Mouse (Mus musculus): Measurements from ENCODE around the gene D930020B18Rik. TPM values are rescaled to one million over a fixed set of nuclear protein-coding genes. Genes with fewer than 3 reads are reported as not detected.

The D930020B18Rik gene
- polyA plus RNA-seq (2015; fragmentation: Nextera tagmentation; extraction: Ambion mirVana) = 0.21 and 0.23 TPM in 2 replicates

- WGBS = under 1% methylated on average over 68 of the region's 69 CpGs
- Histone ChIP-seq H3K27me3 (ENCODE audit: insufficient read depth, low read length) (peaks cover 5% of the 10 kb centered on the region), H3K27ac (no peak within 1 kb of the TSS), H3K36me3 (ENCODE audit: insufficient read depth, low read length) (no peaks in the 10 kb centered on the region), H3K4me2 (ENCODE audit: low read length) (peak within 1 kb of the TSS; percentile 98), H3K9ac (ENCODE audit: low read depth, low read length) (peak within 1 kb of the TSS; percentile 50), H3K4me1 (replicated peaks; ENCODE audit: insufficient read depth, low read length) (no peaks in the 10 kb centered on the region), H3K9me3 (replicated peaks; ENCODE audit: low read length) (no peaks in the 10 kb centered on the region), H3K4me3 (replicated peaks; ENCODE audit: low read depth, low read length) (peak within 1 kb of the TSS; percentile 52)
- DNase-seq (ENCODE audit: low spot score) (peak; percentile 28), ATAC-seq (replicated peaks; ENCODE audit: low FRiP score, low read depth) (peak; percentile 46; the same call in 1 of the 2 replicates)
- TF ChIP-seq CTCF (IDR thresholded peaks at IDR 0.05; ENCODE audit: low read depth) = no peak
Observed at GRCm38 (mm10) chr10:121641272-121642053, at the start of gene D930020B18Rik. D930020B18Rik (plus strand) TSS chr10:121641588.

- Histone ChIP-seq H3K4me1 (replicated peaks; ENCODE audit: insufficient read depth, low read length) (no peaks in the 10 kb centered on the region), H3K27me3 (ENCODE audit: insufficient read depth, low read length) (no peaks in the 10 kb centered on the region), H3K4me2 (ENCODE audit: low read length) (no peak overlapping the region), H3K4me3 (replicated peaks; ENCODE audit: low read depth, low read length) (no peak overlapping the region), H3K27ac (no peak overlapping the region), H3K9ac (ENCODE audit: low read depth, low read length) (no peak overlapping the region), H3K36me3 (ENCODE audit: insufficient read depth, low read length) (peaks cover 57% of the 10 kb centered on the region), H3K9me3 (replicated peaks; ENCODE audit: low read length) (no peaks in the 10 kb centered on the region)
- no peak for DNase-seq (ENCODE audit: low spot score)
- WGBS = 73% methylated on average over 9 of the region's 9 CpGs
- no peak for TF ChIP-seq CTCF (IDR thresholded peaks at IDR 0.05; ENCODE audit: low read depth)
- ATAC-seq (replicated peaks; ENCODE audit: low FRiP score, low read depth) = no peak
Observed at GRCm38 (mm10) chr10:121596580-121596979, 44.8 kb upstream of the D930020B18Rik start.

DNA sequence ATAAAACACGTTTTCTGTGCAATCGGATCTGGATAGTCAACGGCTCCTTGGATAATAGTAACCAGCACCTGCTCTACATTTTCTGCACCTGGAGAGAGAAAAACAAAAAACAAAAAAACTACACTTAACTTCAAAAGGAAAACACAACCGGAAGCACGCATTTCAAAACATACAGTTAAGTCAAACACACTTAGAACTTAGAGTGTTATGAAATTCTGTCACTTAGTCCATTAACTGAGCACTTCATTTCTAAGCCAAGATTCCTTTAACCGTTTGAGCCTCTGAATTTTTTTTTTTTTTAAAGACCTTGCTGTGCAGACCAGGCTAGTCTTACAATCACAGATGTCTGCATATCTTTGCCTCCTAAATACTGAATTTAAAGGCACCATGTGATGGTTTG is 40.1 kb upstream of the D930020B18Rik start:
- Histone ChIP-seq H3K4me1 (replicated peaks; ENCODE audit: insufficient read depth, low read length) (no peaks in the 10 kb centered on the region), H3K27ac (no peak overlapping the region), H3K4me3 (replicated peaks; ENCODE audit: low read depth, low read length) (no peak overlapping the region), H3K27me3 (ENCODE audit: insufficient read depth, low read length) (no peaks in the 10 kb centered on the region), H3K9me3 (replicated peaks; ENCODE audit: low read length) (no peaks in the 10 kb centered on the region), H3K4me2 (ENCODE audit: low read length) (no peak overlapping the region), H3K9ac (ENCODE audit: low read depth, low read length) (no peak overlapping the region), H3K36me3 (ENCODE audit: insufficient read depth, low read length) (peaks cover 71% of the 10 kb centered on the region)
- no peak for DNase-seq (ENCODE audit: low spot score)
- no peak for ATAC-seq (replicated peaks; ENCODE audit: low FRiP score, low read depth)
- 83% methylated on average over 6 of the region's 6 CpGs for WGBS
- no peak for TF ChIP-seq CTCF (IDR thresholded peaks at IDR 0.05; ENCODE audit: low read depth)

DNA sequence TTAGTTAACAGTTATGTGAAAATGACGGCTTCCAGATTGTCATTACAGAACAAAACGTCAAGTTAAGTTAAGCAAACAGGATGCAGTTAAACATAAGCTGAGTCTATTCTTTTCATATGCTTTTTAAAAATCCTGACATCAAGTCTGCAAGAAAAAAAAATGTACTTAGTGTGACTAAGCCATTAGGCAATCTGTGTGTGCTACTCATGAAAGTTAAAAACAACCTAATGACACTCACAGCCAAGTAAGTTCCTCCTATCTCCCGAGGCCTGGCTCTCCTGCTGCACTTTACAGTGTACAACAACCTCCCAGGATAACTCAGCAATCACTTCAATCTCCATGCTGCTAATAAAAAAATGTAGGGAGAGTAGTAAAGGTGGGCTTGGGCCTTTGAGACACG is 37.8 kb upstream of the D930020B18Rik start:
- no peaks in the 10 kb centered on the region for H3K4me1 ChIP-seq (replicated peaks; ENCODE audit: insufficient read depth, low read length)
- H3K4me2 ChIP-seq (ENCODE audit: low read length) = no peak overlapping the region
- H3K27me3 ChIP-seq (ENCODE audit: insufficient read depth, low read length) = no peaks in the 10 kb centered on the region
- H3K36me3 ChIP-seq (ENCODE audit: insufficient read depth, low read length) = peaks cover 74% of the 10 kb centered on the region
- no peak for ATAC-seq (replicated peaks; ENCODE audit: low FRiP score, low read depth)
- no peak for TF ChIP-seq CTCF (IDR thresholded peaks at IDR 0.05; ENCODE audit: low read depth)
- 89% methylated on average over 4 of the region's 4 CpGs for WGBS
- H3K4me3 ChIP-seq (replicated peaks; ENCODE audit: low read depth, low read length) = no peak overlapping the region
- no peak overlapping the region for H3K9ac ChIP-seq (ENCODE audit: low read depth, low read length)
- DNase-seq (ENCODE audit: low spot score) = no peak
- no peak overlapping the region for H3K27ac ChIP-seq
- H3K9me3 ChIP-seq (replicated peaks; ENCODE audit: low read length) = no peaks in the 10 kb centered on the region

GRCm38 (mm10) chr10:121604632-121605344 is 36.6 kb upstream of the D930020B18Rik start:
- no peak overlapping the region for H3K4me2 ChIP-seq (ENCODE audit: low read length)
- no peak for TF ChIP-seq CTCF (IDR thresholded peaks at IDR 0.05; ENCODE audit: low read depth)
- no peak for DNase-seq (ENCODE audit: low spot score)

GRCm38 (mm10) chr10:121608177-121608576 is 33.2 kb upstream of the D930020B18Rik start:
- H3K9ac ChIP-seq (ENCODE audit: low read depth, low read length) = no peak overlapping the region
- H3K4me1 ChIP-seq (replicated peaks; ENCODE audit: insufficient read depth, low read length) = no peaks in the 10 kb centered on the region
- H3K4me2 ChIP-seq (ENCODE audit: low read length) = no peak overlapping the region
- no peak overlapping the region for H3K27ac ChIP-seq
- DNase-seq (ENCODE audit: low spot score) (no peak), ATAC-seq (replicated peaks; ENCODE audit: low FRiP score, low read depth) (no peak)
- H3K36me3 ChIP-seq (ENCODE audit: insufficient read depth, low read length) = peaks cover 70% of the 10 kb centered on the region
- 95% methylated on average over 10 of the region's 10 CpGs for WGBS
- no peaks in the 10 kb centered on the region for H3K9me3 ChIP-seq (replicated peaks; ENCODE audit: low read length)
- no peak for TF ChIP-seq CTCF (IDR thresholded peaks at IDR 0.05; ENCODE audit: low read depth)
- no peak overlapping the region for H3K4me3 ChIP-seq (replicated peaks; ENCODE audit: low read depth, low read length)
- no peaks in the 10 kb centered on the region for H3K27me3 ChIP-seq (ENCODE audit: insufficient read depth, low read length)

More at GRCm38 (mm10) chr10:121604632-121605344, 36.6 kb upstream of the D930020B18Rik start:
- Histone ChIP-seq H3K36me3 (ENCODE audit: insufficient read depth, low read length) (peaks cover 69% of the 10 kb centered on the region), H3K4me3 (replicated peaks; ENCODE audit: low read depth, low read length) (no peak overlapping the region), H3K27me3 (ENCODE audit: insufficient read depth, low read length) (no peaks in the 10 kb centered on the region), H3K9ac (ENCODE audit: low read depth, low read length) (no peak overlapping the region), H3K4me1 (replicated peaks; ENCODE audit: insufficient read depth, low read length) (no peaks in the 10 kb centered on the region), H3K27ac (no peak overlapping the region), H3K9me3 (replicated peaks; ENCODE audit: low read length) (no peaks in the 10 kb centered on the region)
- no peak for ATAC-seq (replicated peaks; ENCODE audit: low FRiP score, low read depth)
- 94% methylated on average over 13 of the region's 13 CpGs for WGBS
